Mouse (Mus musculus) activated CD4-positive, CD25-positive, alpha-beta regulatory T cell, adult 4 months (primary cell): ENCODE data around the gene Plcl2. TPM values are rescaled to one million over a fixed set of nuclear protein-coding genes. Genes with fewer than 3 reads are reported as not detected.
A peak's percentile ranks its signal among the peaks of the same experiment; 100 is the strongest.

Experiments used
- ATAC-seq: one replicate; pipeline ENCODE4 v1.8.0; 2017
- polyA plus RNA-seq, 2 experiments: library from polyadenylated mRNA; unstranded; fragments of 100-300 nt; shearing (Covaris generic); gene quantifications; one replicate each; pipeline ENCODE4 v1.2.1; 2017

The Plcl2 gene
- polyA plus RNA-seq, 2 experiments from 2014 or later = 8.2 to 8.3 TPM

DNA sequence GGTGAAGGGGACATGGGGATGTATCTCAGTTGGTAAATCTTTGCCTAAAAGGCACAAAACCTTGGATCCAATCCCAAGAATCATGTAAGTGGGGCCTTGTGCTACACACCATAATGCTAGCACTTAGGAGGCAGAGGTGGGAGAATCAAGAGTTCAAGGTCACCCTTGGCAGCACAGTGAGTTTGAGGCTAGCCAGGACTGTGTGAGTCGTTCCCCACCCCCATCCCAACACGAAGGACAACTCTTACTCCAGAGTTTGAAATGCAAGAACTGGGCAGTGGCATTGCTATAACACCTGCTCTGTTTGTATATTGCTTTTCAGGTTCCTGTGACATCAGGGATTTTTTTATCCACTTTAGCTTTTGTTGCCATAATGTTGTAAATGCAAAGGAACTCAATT lies 28.6 kb downstream of the Plcl2 start:
- no peak for ATAC-seq

DNA sequence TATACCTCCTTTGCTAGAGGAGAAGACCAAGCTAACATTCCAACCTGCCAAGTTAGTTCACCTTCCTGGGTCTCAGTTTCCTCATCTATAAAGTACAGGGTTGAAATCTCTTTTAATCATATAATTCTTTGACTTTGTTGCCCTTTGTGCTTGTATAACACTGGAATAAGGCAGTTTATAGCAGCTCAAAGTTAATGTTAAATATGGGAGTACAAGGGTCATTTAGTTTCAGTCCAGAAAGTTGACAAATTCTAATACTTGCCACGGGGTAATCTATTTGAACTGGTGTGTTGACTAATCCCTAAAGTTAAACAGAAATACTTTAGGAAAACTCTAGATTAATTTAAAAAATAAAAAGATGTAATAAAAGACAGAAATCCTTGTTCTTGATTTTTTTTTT lies 35.7 kb downstream of the Plcl2 start:
- no peak for ATAC-seq

DNA sequence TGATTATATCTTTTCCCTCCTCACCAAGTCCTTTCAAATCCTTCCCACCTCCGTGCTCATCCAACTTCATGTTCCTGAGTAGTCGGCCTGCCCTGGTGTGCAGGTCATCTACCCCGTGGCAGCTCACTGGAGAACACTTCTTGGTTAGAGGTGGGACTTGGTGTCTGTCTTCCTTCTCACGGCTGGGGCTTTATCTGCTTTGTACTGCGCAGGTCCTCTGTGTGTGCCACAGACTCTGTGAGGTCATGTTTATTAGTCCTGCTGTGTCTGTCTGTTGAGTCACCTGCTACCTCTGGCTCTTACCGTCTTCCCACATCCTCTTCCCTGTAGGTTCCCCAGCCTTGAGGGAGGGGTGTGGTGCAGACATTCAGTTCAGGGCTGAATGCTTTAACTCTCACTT lies 36.1 kb downstream of the Plcl2 start:
- ATAC-seq = peak; percentile 63

- ATAC-seq = no peak
Measured at GRCm38 (mm10) chr17:50552130-50552529, 42.9 kb downstream of the Plcl2 start.

GRCm38 (mm10) chr17:50557566-50558238 lies 48.5 kb downstream of the Plcl2 start:
- no peak for ATAC-seq

DNA sequence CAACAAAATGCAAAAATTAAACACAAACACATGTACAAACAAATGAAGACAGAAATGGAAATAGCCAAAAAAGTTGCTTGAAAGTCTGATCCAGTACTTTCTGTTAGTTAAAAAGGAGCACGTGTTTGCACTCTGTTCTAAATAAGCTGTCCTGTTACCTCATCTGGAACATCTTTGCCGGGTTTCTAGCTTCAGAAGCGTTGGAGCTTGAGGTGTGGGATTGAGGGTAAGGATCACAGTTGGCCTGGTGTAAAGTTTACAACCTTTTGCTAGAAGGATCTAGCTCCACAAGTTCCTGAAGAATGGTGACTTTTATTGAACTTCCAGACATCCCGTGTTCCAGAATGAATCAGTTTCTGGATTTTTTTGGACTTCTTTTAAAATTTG lies 49.0 kb downstream of the Plcl2 start:
- ATAC-seq = no peak

- no peak for ATAC-seq
Measured at GRCm38 (mm10) chr17:50565376-50566123, 56.3 kb downstream of the Plcl2 start.

GRCm38 (mm10) chr17:50568846-50569245 lies 59.6 kb downstream of the Plcl2 start:
- no peak for ATAC-seq

GRCm38 (mm10) chr17:50570228-50570627 lies 61.0 kb downstream of the Plcl2 start:
- ATAC-seq = peak; percentile 3

GRCm38 (mm10) chr17:50570681-50571398 lies 61.6 kb downstream of the Plcl2 start:
- peak; percentile 77 for ATAC-seq

DNA sequence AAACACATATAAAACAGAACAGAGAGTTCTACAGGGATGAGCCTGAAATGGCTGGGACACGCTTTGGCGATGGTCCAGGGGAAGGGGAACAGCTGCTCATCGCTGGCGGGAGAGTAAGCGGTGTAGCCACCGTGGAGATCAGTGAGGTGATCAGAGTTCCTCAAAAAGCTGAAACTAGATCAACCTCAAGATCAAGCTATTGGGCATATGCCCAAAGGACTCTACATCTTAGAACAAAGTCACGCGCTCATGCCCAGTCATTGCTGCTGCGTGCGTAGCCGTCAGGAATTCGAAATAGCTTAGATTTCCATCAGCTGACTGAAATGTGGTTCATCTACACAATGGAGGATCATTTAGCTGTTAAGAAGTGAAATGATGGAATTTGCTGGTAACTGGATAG lies 65.0 kb downstream of the Plcl2 start:
- no peak for ATAC-seq

- peak; percentile 88 for ATAC-seq
Measured at GRCm38 (mm10) chr17:50580416-50580815, 71.2 kb downstream of the Plcl2 start.

- no peak for ATAC-seq
Measured at GRCm38 (mm10) chr17:50586834-50587233, 77.6 kb downstream of the Plcl2 start.

- ATAC-seq = peak; percentile 51
Measured at GRCm38 (mm10) chr17:50587941-50588340, 78.7 kb downstream of the Plcl2 start.

- no peak for ATAC-seq
Measured at GRCm38 (mm10) chr17:50600178-50600577, 91.0 kb downstream of the Plcl2 start.

GRCm38 (mm10) chr17:50600696-50601095 lies 91.5 kb downstream of the Plcl2 start:
- ATAC-seq = no peak

- no peak for ATAC-seq
Measured at GRCm38 (mm10) chr17:50606890-50607289, 97.7 kb downstream of the Plcl2 start.

- no peak for ATAC-seq
Measured at GRCm38 (mm10) chr17:50609908-50610307, 100.7 kb downstream of the Plcl2 start.

DNA sequence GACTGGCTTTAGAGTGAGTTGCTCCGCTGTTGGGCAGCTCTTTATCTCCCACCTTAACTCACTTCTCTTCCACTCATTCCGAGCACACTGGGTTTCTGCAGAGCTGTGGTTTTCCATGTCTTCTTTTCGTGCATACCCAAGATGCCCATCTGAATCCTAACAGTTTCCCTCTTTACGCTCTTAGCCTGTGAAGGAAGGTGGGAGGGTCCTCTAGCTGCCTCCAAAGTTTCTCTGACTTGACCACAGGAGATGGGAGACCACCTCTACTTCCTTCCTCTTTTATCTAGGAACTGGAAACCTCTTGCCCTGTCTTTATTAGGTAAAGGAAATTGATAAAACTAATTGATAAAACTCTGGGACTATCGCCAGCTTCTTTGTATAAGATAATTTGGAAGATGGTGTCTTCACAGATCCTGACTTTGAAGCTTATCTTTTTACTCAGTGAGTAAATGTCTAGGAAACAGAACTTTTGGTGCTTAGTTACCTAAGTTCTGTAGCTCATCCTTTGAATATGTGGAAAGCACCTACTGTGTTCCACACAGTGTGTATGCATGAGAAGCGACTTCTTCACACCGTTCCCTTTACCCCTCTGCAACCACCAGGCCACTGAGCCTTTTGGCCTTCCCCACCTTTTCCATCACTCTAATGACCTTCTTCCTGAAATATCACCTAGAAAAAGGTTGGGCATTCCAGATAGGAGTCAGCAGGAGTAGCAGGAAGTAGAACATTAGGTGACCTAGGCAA lies 111.8 kb downstream of the Plcl2 start:
- ATAC-seq = no peak

DNA sequence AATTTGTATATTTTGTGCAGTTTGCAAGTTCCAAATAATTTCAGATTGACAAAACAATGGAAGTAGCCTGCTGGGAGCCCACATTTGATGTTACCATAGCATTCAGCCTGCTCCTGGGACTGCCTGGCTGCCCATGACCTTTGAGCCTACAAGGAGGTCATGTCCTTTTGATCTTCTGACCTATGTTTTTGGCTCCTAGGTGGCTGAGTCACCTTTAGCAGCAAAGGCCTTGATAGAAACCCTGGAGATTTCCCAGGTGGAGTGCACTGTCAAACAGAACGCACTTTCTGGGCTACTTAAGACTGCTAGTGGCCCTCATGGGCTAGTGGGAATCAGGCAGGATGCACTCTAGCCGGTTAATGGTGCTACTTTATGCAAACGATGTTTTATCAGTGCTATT lies 112.8 kb downstream of the Plcl2 start:
- ATAC-seq = no peak

GRCm38 (mm10) chr17:50625584-50625983 lies 116.4 kb downstream of the Plcl2 start:
- ATAC-seq = no peak

GRCm38 (mm10) chr17:50627658-50628057 lies 118.5 kb downstream of the Plcl2 start:
- peak; percentile 51 for ATAC-seq

DNA sequence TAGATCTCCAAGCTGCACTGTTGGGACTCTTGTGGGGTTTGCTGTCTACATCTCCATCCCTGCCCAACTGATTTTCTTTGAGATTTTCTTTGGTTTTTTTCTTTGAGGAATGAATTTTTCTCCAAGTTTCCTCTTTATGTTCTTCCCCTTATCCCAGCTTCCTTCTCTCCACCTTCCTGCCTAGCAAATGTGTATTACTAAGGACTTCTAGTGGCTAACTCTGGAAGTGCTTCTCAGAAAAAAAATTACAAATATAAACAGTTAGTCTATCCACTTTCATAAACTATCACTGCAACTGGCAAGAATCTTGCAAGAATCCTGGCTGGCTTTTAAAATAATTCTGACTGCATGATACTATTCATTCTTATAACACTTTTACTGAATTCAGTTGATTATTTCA lies 119.5 kb downstream of the Plcl2 start:
- ATAC-seq = no peak
